Mouse (Mus musculus): Measurements from ENCODE around the gene Rgl2. TPM values are rescaled to one million over a fixed set of nuclear protein-coding genes. Genes with fewer than 3 reads are reported as not detected.

The Rgl2 gene
- polyA plus RNA-seq, 1 experiment = 528 TPM

- 97% methylated on average over 21 of the region's 21 CpGs for WGBS
- Histone ChIP-seq H3K4me1 (replicated peaks; ENCODE audit: control insufficient read depth, insufficient read depth, low read length) (peaks cover 9% of the 10 kb centered on the region), H3K4me3 (ENCODE audit: control insufficient read depth, insufficient read depth, low read length) (no peak overlapping the region), H3K27ac (ENCODE audit: control insufficient read depth, insufficient read depth, low read length) (no peak overlapping the region), H3K36me3 (ENCODE audit: control insufficient read depth, insufficient read depth, low read length) (no peaks in the 10 kb centered on the region), H3K27me3 (ENCODE audit: control insufficient read depth, insufficient read depth, low read length) (no peaks in the 10 kb centered on the region)
- DNase-seq = no peak
- TF ChIP-seq CTCF (IDR thresholded peaks at IDR 0.05; ENCODE audit: borderline replicate concordance, control insufficient read depth, extremely low read depth, insufficient read depth, low read length, poor library complexity) = no peak
Measured at GRCm38 (mm10) chr17:33925406-33926116, 3.8 kb upstream of the Rgl2 start.

- H3K4me1 ChIP-seq (replicated peaks; ENCODE audit: control insufficient read depth, insufficient read depth, low read length) = peaks cover 15% of the 10 kb centered on the region
- TF ChIP-seq CTCF (IDR thresholded peaks at IDR 0.05; ENCODE audit: borderline replicate concordance, control insufficient read depth, extremely low read depth, insufficient read depth, low read length, poor library complexity) = no peak
- no peaks in the 10 kb centered on the region for H3K36me3 ChIP-seq (ENCODE audit: control insufficient read depth, insufficient read depth, low read length)
- no peak overlapping the region for H3K27ac ChIP-seq (ENCODE audit: control insufficient read depth, insufficient read depth, low read length)
- H3K27me3 ChIP-seq (ENCODE audit: control insufficient read depth, insufficient read depth, low read length) = no peaks in the 10 kb centered on the region
- H3K4me3 ChIP-seq (ENCODE audit: control insufficient read depth, insufficient read depth, low read length) = no peak overlapping the region
- no peak for DNase-seq
- WGBS = 93% methylated on average over 17 of the region's 17 CpGs
Measured at GRCm38 (mm10) chr17:33926207-33926932, 3.0 kb upstream of the Rgl2 start.

- Histone ChIP-seq H3K4me3 (ENCODE audit: control insufficient read depth, insufficient read depth, low read length) (no peak overlapping the region), H3K4me1 (replicated peaks; ENCODE audit: control insufficient read depth, insufficient read depth, low read length) (peaks cover 18% of the 10 kb centered on the region), H3K27ac (ENCODE audit: control insufficient read depth, insufficient read depth, low read length) (no peak overlapping the region), H3K36me3 (ENCODE audit: control insufficient read depth, insufficient read depth, low read length) (peaks cover 5% of the 10 kb centered on the region; the same call in 1 of the 2 replicates), H3K27me3 (ENCODE audit: control insufficient read depth, insufficient read depth, low read length) (no peaks in the 10 kb centered on the region)
- WGBS = 85% methylated on average over 21 of the region's 21 CpGs
- TF ChIP-seq CTCF (IDR thresholded peaks at IDR 0.05; ENCODE audit: borderline replicate concordance, control insufficient read depth, extremely low read depth, insufficient read depth, low read length, poor library complexity) (no peak), POLR2A (IDR thresholded peaks at IDR 0.05; ENCODE audit: control insufficient read depth, extremely low read depth, insufficient read depth, low read length, poor library complexity) (no peak)
- no peak for DNase-seq
Measured at GRCm38 (mm10) chr17:33928251-33928947, 944 bp upstream of the Rgl2 start.

GRCm38 (mm10) chr17:33930280-33931158, 1.2 kb downstream of the Rgl2 start:
- Histone ChIP-seq H3K27me3 (ENCODE audit: control insufficient read depth, insufficient read depth, low read length) (no peaks in the 10 kb centered on the region), H3K4me1 (replicated peaks; ENCODE audit: control insufficient read depth, insufficient read depth, low read length) (peaks cover 18% of the 10 kb centered on the region), H3K36me3 (ENCODE audit: control insufficient read depth, insufficient read depth, low read length) (peaks cover 6% of the 10 kb centered on the region; the same call in 1 of the 2 replicates), H3K4me3 (ENCODE audit: control insufficient read depth, insufficient read depth, low read length) (peak overlapping the region; percentile 75), H3K27ac (ENCODE audit: control insufficient read depth, insufficient read depth, low read length) (peak overlapping the region; percentile 93)
- WGBS = under 1% methylated on average over 45 of the region's 45 CpGs
- peak; percentile 79 for DNase-seq
- TF ChIP-seq POLR2A (IDR thresholded peaks at IDR 0.05; ENCODE audit: control insufficient read depth, extremely low read depth, insufficient read depth, low read length, poor library complexity) (0 out of 2 replicates have a peak, but pooled peaks have one; percentile 7), CTCF (IDR thresholded peaks at IDR 0.05; ENCODE audit: borderline replicate concordance, control insufficient read depth, extremely low read depth, insufficient read depth, low read length, poor library complexity) (no peak)

- DNase-seq = no peak
- Histone ChIP-seq H3K4me1 (replicated peaks; ENCODE audit: control insufficient read depth, insufficient read depth, low read length) (peaks cover 18% of the 10 kb centered on the region), H3K27ac (ENCODE audit: control insufficient read depth, insufficient read depth, low read length) (no peak overlapping the region), H3K27me3 (ENCODE audit: control insufficient read depth, insufficient read depth, low read length) (no peaks in the 10 kb centered on the region), H3K36me3 (ENCODE audit: control insufficient read depth, insufficient read depth, low read length) (peaks cover 6% of the 10 kb centered on the region; the same call in 1 of the 2 replicates), H3K4me3 (ENCODE audit: control insufficient read depth, insufficient read depth, low read length) (peak overlapping the region; percentile 75)
- no peak for TF ChIP-seq POLR2A (IDR thresholded peaks at IDR 0.05; ENCODE audit: control insufficient read depth, extremely low read depth, insufficient read depth, low read length, poor library complexity)
- TF ChIP-seq CTCF (IDR thresholded peaks at IDR 0.05; ENCODE audit: borderline replicate concordance, control insufficient read depth, extremely low read depth, insufficient read depth, low read length, poor library complexity) = no peak
- 34% methylated on average over 18 of the region's 18 CpGs for WGBS
Measured at GRCm38 (mm10) chr17:33931159-33931866, 2.0 kb downstream of the Rgl2 start.

All from thymus, adult 2 months (tissue).